Mouse (Mus musculus) cortical plate, adult 2 months (tissue): Measurements from ENCODE around the gene B3galt4.

Experiments used
- CTCF ChIP-seq: fragments of 200-500 bp; IDR thresholded peaks from 2 replicates; pipeline ENCODE4 v1.5.1; 2011; ENCODE audit warnings: mild to moderate bottlenecking, control low read depth, low read length; ENCODE audit not compliant: insufficient read depth; ENCODE audit errors: extremely low read depth
- POLR2A ChIP-seq: fragments of 200-500 bp; IDR thresholded peaks from 2 replicates; pipeline ENCODE4 v1.6.1; 2011; ENCODE audit warnings: mild to moderate bottlenecking, low read length, control low read depth; ENCODE audit not compliant: insufficient read depth; ENCODE audit errors: extremely low read depth

DNA sequence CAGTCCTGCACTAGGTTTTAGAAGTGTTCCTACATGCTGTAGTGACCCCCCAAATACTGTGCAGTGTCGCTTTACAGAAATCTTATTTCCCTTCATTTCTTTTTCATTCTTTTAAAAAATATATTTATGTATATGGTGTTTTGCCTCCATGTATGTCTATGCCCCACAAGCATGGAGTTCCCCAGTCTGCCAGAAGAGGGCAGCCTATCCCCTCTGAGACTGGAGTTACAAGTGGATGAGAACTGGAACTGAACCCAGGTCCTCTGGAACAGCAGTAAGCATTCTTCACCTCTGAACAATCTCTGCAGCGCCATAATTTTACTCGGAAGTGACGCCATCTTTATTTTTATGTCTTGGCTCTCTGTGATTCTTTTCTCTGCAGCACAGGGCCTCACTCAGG is 18.1 kb upstream of the B3galt4 start:
- TF ChIP-seq POLR2A: no peak
- TF ChIP-seq CTCF: no peak
